Mouse (Mus musculus): ENCODE data around the gene Tarbp1. TPM values are rescaled to one million over a fixed set of nuclear protein-coding genes. Genes with fewer than 3 reads are reported as not detected.
"Not testable (repeated sequence)": the region's sequence is repeated elsewhere in the genome, so short reads cannot be mapped to it uniquely, and the experiment has no call there.

Gene Tarbp1
- polyA plus RNA-seq, 1 experiment from 2014 or later, result 2.2 TPM

DNA sequence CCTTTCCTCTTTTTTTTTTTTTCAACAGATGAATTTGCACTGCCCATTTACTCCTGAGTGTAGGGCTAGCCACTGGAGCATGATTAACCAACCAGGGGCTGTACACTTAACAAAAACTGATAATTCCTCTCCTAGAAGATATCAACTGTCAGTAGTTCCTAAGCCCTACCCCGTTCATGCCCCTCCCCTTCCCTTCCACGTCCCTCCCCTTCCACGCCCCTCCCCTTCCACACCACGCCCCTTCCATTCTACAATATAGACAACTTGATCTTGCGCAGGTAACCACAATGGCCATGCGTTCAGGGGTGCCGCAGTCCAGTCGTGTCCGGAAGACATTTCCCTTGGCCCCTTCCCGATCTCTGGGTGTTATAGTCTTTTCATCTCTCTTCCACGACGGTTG is 20.6 kb upstream of the Tarbp1 start:
- H3K9me3 ChIP-seq (ENCODE audit: control insufficient read depth, low read length), result no peaks in the 10 kb centered on the region
- H3K4me2 ChIP-seq, result no peak overlapping the region
- H3K27me3 ChIP-seq (ENCODE audit: control insufficient read depth, insufficient read depth, low read length), result no peaks in the 10 kb centered on the region
- no peak overlapping the region for H3K9ac ChIP-seq (ENCODE audit: low read length)
- peaks cover 8% of the 10 kb centered on the region for H3K4me1 ChIP-seq (ENCODE audit: control insufficient read depth, insufficient read depth, low read length)
- no peaks in the 10 kb centered on the region for H3K36me3 ChIP-seq (ENCODE audit: control insufficient read depth, insufficient read depth, low read length)
- WGBS, result 88% methylated on average over 12 of the region's 12 CpGs
- no peak overlapping the region for H3K27ac ChIP-seq (ENCODE audit: low read depth, low read length)
- no peak for DNase-seq (ENCODE audit: low spot score, missing footprints)
- no peak for ATAC-seq (ENCODE audit: low FRiP score)
- H3K4me3 ChIP-seq (ENCODE audit: low read depth, low read length), result no peak overlapping the region

DNA sequence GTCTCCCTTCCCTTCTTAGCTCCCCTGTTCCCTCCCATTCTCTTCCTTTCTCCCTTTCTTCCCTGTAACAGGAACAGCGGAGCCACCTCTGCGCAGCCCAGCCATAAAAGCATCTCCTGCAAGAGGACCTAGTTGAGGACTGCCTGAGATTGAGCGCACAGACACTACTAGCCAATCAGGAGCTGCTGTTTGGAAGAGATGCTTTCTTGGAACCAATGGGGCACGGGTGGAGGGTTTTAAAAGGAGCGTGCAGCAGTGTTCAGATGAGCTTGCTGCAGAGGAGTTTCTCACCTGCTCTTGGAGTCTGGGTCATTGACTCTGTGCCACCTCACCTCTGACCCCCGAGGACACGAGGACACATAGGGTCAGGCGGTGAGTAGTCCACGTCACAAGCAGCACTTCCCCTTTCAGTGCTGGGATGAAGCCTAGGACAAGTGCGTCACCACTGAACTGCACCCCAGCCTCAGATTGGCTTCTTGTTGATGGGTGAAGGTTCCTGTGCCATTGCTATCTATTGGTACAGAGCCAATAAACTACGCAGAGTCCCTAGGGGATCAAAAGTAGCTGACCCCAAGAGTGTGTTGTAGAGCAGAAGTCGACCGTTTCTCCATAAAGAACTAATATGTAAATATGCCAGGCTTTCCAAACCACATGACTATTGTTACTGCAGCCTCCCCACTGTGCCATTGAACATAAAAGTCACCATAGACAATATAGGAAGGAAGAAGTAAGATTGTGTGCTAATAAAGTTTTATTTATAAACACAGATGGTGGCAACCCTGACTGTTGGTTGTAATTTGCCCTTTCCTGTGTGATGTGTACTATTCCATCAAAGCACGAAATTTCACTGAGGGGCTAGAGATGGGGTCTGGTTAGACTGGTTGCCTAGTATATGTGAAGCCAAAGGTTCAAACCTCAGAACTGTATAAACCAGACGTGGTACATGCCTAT is 19.6 kb upstream of the Tarbp1 start:
- Histone ChIP-seq H3K36me3 (ENCODE audit: control insufficient read depth, insufficient read depth, low read length) (no peaks in the 10 kb centered on the region), H3K27ac (ENCODE audit: low read depth, low read length) (no peak overlapping the region), H3K4me1 (ENCODE audit: control insufficient read depth, insufficient read depth, low read length) (peaks cover 8% of the 10 kb centered on the region), H3K27me3 (ENCODE audit: control insufficient read depth, insufficient read depth, low read length) (no peaks in the 10 kb centered on the region), H3K9me3 (ENCODE audit: control insufficient read depth, low read length) (no peaks in the 10 kb centered on the region), H3K4me3 (ENCODE audit: low read depth, low read length) (no peak overlapping the region), H3K4me2 (no peak overlapping the region), H3K9ac (ENCODE audit: low read length) (no peak overlapping the region)
- 74% methylated on average over 15 of the region's 15 CpGs for WGBS
- DNase-seq (ENCODE audit: low spot score, missing footprints) (no peak), ATAC-seq (ENCODE audit: low FRiP score) (no peak)

DNA sequence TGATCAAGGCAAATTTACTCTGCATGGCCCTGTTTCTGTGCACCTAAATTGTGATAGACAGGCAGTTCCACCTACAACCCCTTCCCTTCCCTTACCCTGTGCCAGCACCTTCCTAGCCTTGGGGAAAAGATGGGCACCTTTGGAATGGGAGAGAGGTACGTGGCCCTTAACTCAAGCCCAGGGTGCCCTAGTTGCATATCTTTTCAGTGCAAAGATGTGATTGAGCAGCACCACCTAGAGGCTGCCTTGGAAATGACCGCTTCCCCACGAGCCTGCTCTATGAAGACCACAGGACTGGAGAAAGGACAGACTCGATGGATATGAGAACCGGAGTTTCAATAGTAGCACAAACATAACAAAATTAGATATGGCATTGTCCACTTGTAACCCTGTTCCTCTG is 8.1 kb upstream of the Tarbp1 start:
- no peak overlapping the region for H3K27ac ChIP-seq (ENCODE audit: low read depth, low read length)
- WGBS, result 21% methylated on average over 5 of the region's 5 CpGs
- no peak overlapping the region for H3K9ac ChIP-seq (ENCODE audit: low read length)
- H3K27me3 ChIP-seq (ENCODE audit: control insufficient read depth, insufficient read depth, low read length), result no peaks in the 10 kb centered on the region
- ATAC-seq (ENCODE audit: low FRiP score), result peak; percentile 44; the same call in 1 of the 2 replicates
- H3K36me3 ChIP-seq (ENCODE audit: control insufficient read depth, insufficient read depth, low read length), result no peaks in the 10 kb centered on the region
- no peak overlapping the region for H3K4me2 ChIP-seq
- H3K4me3 ChIP-seq (ENCODE audit: low read depth, low read length), result no peak overlapping the region
- DNase-seq (ENCODE audit: low spot score, missing footprints), result peak; percentile 97
- no peaks in the 10 kb centered on the region for H3K4me1 ChIP-seq (ENCODE audit: control insufficient read depth, insufficient read depth, low read length)
- H3K9me3 ChIP-seq (ENCODE audit: control insufficient read depth, low read length), result no peaks in the 10 kb centered on the region

DNA sequence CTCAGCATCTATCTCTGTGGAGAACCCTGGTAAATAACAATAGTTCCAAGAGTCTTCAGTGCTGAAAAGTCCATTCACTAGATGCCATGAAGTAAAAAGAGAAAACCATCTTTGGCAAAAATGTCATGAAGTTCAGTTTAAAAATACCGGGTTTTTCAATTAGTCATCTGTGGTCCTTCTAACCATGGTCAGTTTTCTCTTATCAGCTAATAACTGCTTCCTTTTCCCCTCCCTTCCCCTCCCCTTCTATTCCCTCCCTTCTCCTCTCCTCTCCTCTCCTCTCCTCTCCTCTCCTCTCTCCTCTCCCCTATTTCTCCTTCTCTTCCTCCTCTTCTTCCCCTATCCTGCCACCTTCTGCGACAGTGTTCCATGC is 7.5 kb upstream of the Tarbp1 start:
- no peak overlapping the region for H3K4me2 ChIP-seq
- H3K9me3 ChIP-seq (ENCODE audit: control insufficient read depth, low read length), result no peaks in the 10 kb centered on the region
- DNase-seq (ENCODE audit: low spot score, missing footprints), result no peak
- H3K27me3 ChIP-seq (ENCODE audit: control insufficient read depth, insufficient read depth, low read length), result no peaks in the 10 kb centered on the region
- no peaks in the 10 kb centered on the region for H3K4me1 ChIP-seq (ENCODE audit: control insufficient read depth, insufficient read depth, low read length)
- 75% methylated on average over 2 of the region's 2 CpGs for WGBS
- no peak overlapping the region for H3K9ac ChIP-seq (ENCODE audit: low read length)
- no peak for ATAC-seq (ENCODE audit: low FRiP score)
- H3K27ac ChIP-seq (ENCODE audit: low read depth, low read length), result no peak overlapping the region
- no peak overlapping the region for H3K4me3 ChIP-seq (ENCODE audit: low read depth, low read length)
- no peaks in the 10 kb centered on the region for H3K36me3 ChIP-seq (ENCODE audit: control insufficient read depth, insufficient read depth, low read length)

DNA sequence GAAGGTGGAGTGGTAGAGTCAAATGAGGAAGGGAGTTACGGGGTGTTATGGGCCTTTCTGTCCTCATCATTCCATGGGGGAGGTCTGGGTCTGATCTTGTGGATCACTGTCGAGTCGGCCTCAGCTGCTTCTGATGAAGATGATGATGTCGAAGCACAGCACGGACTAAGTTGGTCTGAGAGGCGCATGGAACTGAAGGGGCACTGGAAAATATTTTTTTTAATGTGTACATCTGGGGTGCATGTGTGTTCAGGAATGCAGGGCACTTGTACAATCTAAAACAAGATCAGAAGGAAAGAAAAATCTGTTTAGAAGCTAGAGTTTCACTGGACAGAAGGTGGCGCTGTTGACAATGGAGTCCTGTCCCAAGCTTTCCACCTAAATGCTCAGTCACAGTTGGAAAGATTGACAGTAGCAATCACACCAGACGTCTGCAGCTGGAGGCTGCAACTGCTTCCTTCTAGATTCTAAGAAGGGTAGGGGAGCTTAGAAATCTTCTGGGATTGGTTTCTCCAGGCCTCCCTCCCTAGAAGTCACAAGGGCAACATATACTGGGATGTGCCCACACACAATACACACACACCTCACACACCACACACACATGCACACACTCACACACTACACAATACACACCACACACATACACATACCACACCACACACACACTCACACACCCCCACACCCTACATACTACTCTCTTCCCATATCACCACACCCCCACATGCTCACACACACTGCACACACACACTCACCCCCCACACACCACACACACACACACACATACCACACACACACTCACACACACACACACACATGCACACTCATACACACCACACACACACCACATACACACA is 6.9 kb upstream of the Tarbp1 start:
- peak; percentile 40 for ATAC-seq (ENCODE audit: low FRiP score)
- H3K27me3 ChIP-seq (ENCODE audit: control insufficient read depth, insufficient read depth, low read length), result no peaks in the 10 kb centered on the region
- no peaks in the 10 kb centered on the region for H3K4me1 ChIP-seq (ENCODE audit: control insufficient read depth, insufficient read depth, low read length)
- H3K36me3 ChIP-seq (ENCODE audit: control insufficient read depth, insufficient read depth, low read length), result no peaks in the 10 kb centered on the region
- no peak overlapping the region for H3K4me3 ChIP-seq (ENCODE audit: low read depth, low read length)
- H3K4me2 ChIP-seq, result no peak overlapping the region
- H3K9ac ChIP-seq (ENCODE audit: low read length), result no peak overlapping the region
- peak; percentile 96 for DNase-seq (ENCODE audit: low spot score, missing footprints)
- WGBS, result 38% methylated on average over 8 of the region's 8 CpGs
- no peaks in the 10 kb centered on the region for H3K9me3 ChIP-seq (ENCODE audit: control insufficient read depth, low read length)
- H3K27ac ChIP-seq (ENCODE audit: low read depth, low read length), result no peak overlapping the region

DNA sequence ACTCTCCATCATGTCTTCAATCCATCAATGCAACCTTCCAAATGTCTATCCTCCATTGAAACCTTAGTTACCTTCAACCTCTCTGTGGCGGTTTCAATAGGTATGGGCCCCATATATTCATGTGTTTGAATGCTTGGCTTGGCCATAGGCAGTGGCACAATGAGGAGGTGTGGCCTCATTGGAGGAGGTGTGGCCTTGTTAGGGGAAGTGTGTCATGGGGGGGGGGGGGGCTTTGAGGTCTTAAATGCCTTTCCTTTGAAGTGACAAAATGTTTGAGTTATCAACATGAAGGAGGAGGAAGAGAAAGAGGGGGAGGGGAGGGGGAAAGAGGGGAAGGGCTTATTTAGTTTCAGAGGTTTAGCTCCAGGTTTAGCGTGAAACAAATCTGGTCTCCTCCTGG is 5.5 kb upstream of the Tarbp1 start:
- 83% methylated on average over 2 of the region's 2 CpGs for WGBS
- Histone ChIP-seq H3K9ac (ENCODE audit: low read length) (no peak overlapping the region), H3K27ac (ENCODE audit: low read depth, low read length) (no peak overlapping the region), H3K36me3 (ENCODE audit: control insufficient read depth, insufficient read depth, low read length) (no peaks in the 10 kb centered on the region), H3K4me1 (ENCODE audit: control insufficient read depth, insufficient read depth, low read length) (no peaks in the 10 kb centered on the region), H3K4me3 (ENCODE audit: low read depth, low read length) (no peak overlapping the region), H3K27me3 (ENCODE audit: control insufficient read depth, insufficient read depth, low read length) (no peaks in the 10 kb centered on the region; the same call in 1 of the 2 replicates), H3K4me2 (no peak overlapping the region), H3K9me3 (ENCODE audit: control insufficient read depth, low read length) (no peaks in the 10 kb centered on the region)
- ATAC-seq (ENCODE audit: low FRiP score) (no peak), DNase-seq (ENCODE audit: low spot score, missing footprints) (no peak)

DNA sequence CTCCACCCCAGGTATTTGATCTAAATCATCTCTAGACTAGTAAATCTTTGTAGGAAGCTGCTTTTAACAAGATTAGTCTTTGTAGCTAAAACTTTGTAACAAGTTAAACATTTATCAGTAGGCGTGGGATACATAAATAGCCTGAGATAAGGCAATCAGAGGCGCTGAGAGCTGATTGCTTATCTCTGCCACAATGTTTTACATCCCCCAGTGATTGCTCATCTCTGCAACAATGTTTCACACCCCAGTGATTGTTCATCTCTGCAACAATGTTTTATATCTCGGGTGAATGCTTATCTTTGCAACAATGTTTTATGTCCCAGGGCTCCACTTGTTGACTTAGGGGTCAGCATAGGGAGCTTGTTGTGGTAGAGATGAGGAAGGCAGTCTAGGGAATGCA is 3.8 kb upstream of the Tarbp1 start:
- WGBS, result 65% methylated on average over 3 of the region's 3 CpGs
- ATAC-seq (ENCODE audit: low FRiP score) (no peak), DNase-seq (ENCODE audit: low spot score, missing footprints) (no peak)
- Histone ChIP-seq H3K4me3 (ENCODE audit: low read depth, low read length) (no peak overlapping the region), H3K9me3 (ENCODE audit: control insufficient read depth, low read length) (no peaks in the 10 kb centered on the region), H3K4me2 (no peak overlapping the region), H3K27ac (ENCODE audit: low read depth, low read length) (no peak overlapping the region), H3K27me3 (ENCODE audit: control insufficient read depth, insufficient read depth, low read length) (no peaks in the 10 kb centered on the region; the same call in 1 of the 2 replicates), H3K36me3 (ENCODE audit: control insufficient read depth, insufficient read depth, low read length) (no peaks in the 10 kb centered on the region), H3K9ac (ENCODE audit: low read length) (no peak overlapping the region), H3K4me1 (ENCODE audit: control insufficient read depth, insufficient read depth, low read length) (peaks cover 2% of the 10 kb centered on the region)

DNA sequence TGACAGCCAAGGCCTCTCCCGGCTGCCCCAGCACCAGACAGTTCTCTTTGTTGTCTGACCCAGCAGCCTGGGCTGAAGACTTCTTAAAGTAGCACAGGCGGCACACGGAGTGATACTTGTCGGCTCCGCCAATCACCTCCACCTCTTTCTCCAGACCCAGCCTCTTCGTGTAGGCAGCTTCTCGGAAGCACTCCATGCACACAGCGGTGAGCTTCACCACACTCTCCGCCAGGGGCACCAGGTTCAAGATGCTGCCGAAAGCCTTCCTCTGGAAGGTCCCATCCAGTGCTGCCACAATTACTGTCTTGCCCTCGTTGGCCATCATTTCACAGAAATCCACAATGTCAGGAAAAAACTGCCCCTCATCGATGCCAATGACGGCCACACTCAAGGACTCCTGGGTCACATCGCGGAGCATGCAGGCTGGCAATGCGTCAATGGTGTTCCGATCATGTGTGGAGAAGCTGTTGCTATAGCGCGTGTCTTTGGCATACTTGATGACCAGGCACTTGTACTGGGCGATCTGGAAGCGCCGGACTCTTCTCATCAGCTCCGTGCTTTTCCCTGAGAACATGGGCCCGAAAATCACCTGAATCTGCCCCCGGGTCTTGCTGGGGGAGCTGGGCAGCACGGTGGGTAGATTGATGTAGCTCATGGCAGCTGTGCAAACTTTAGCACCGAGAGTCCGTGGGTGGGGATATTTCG is 1.4 kb upstream of the Tarbp1 start:
- H3K27ac ChIP-seq (ENCODE audit: low read depth, low read length); H3K4me3 ChIP-seq (ENCODE audit: low read depth, low read length); H3K4me2 ChIP-seq; H3K9ac ChIP-seq (ENCODE audit: low read length); H3K4me1 ChIP-seq (ENCODE audit: control insufficient read depth, insufficient read depth, low read length); H3K27me3 ChIP-seq (ENCODE audit: control insufficient read depth, insufficient read depth, low read length); H3K36me3 ChIP-seq (ENCODE audit: control insufficient read depth, insufficient read depth, low read length); ATAC-seq (ENCODE audit: low FRiP score); H3K9me3 ChIP-seq (ENCODE audit: control insufficient read depth, low read length); DNase-seq (ENCODE audit: low spot score, missing footprints): not testable (repeated sequence)
- 45% methylated on average over 29 of the region's 29 CpGs for WGBS
